Mouse (Mus musculus): Measurements from ENCODE around the gene Agbl1.
"Not testable (repeated sequence)": the region's sequence is repeated elsewhere in the genome, so short reads cannot be mapped to it uniquely, and the experiment has no call there.

Agbl1 gene

GRCm38 (mm10) chr7:76229311-76229937 is at the start of gene Agbl1:
Gene Agbl1, plus strand, starts transcription at chr7:76229887.
- no peak for DNase-seq (ENCODE audit: low spot score in 2 of 2)

- no peak for DNase-seq (ENCODE audit: low spot score in 2 of 2)
Measured at GRCm38 (mm10) chr7:76185005-76185658, 44.6 kb upstream of the Agbl1 start.

GRCm38 (mm10) chr7:76185681-76186121 is 44.0 kb upstream of the Agbl1 start:
- no peak for DNase-seq (ENCODE audit: low spot score in 2 of 2)

GRCm38 (mm10) chr7:76218546-76218945 is 11.1 kb upstream of the Agbl1 start:
- no peak for DNase-seq (ENCODE audit: low spot score in 2 of 2)

- no peak for DNase-seq (ENCODE audit: low spot score in 2 of 2)
Measured at GRCm38 (mm10) chr7:76219797-76220469, 9.8 kb upstream of the Agbl1 start.

- DNase-seq (ENCODE audit: low spot score in 2 of 2), result no peak
Measured at GRCm38 (mm10) chr7:76222691-76223090, 7.0 kb upstream of the Agbl1 start.

- no peak for DNase-seq (ENCODE audit: low spot score in 2 of 2)
Measured at GRCm38 (mm10) chr7:76228881-76229280, 806 bp upstream of the Agbl1 start.

GRCm38 (mm10) chr7:76234321-76234720 is 4.6 kb downstream of the Agbl1 start:
- no peak for DNase-seq (ENCODE audit: low spot score in 2 of 2)

GRCm38 (mm10) chr7:76237497-76237896 is 7.8 kb downstream of the Agbl1 start:
- no peak for DNase-seq (ENCODE audit: low spot score in 2 of 2)

- DNase-seq (ENCODE audit: low spot score in 2 of 2), result not testable (repeated sequence)
Measured at GRCm38 (mm10) chr7:76244839-76245238, 15.2 kb downstream of the Agbl1 start.

- DNase-seq (ENCODE audit: low spot score in 2 of 2), result no peak
Measured at GRCm38 (mm10) chr7:76275061-76275460, 45.4 kb downstream of the Agbl1 start.

GRCm38 (mm10) chr7:76282831-76283230 is 53.1 kb downstream of the Agbl1 start:
- no peak for DNase-seq (ENCODE audit: low spot score in 2 of 2)

GRCm38 (mm10) chr7:76287531-76287930 is 57.8 kb downstream of the Agbl1 start:
- no peak for DNase-seq (ENCODE audit: low spot score in 2 of 2)

GRCm38 (mm10) chr7:76321866-76322553 is 92.3 kb downstream of the Agbl1 start:
- no peak for DNase-seq (ENCODE audit: low spot score in 2 of 2)

- DNase-seq (ENCODE audit: low spot score in 2 of 2), result no peak
Measured at GRCm38 (mm10) chr7:76326091-76326490, 96.4 kb downstream of the Agbl1 start.

- DNase-seq (ENCODE audit: low spot score in 2 of 2), result no peak
Measured at GRCm38 (mm10) chr7:76339308-76339707, 109.6 kb downstream of the Agbl1 start.

- DNase-seq (ENCODE audit: low spot score in 2 of 2), result no peak
Measured at GRCm38 (mm10) chr7:76341601-76342000, 111.9 kb downstream of the Agbl1 start.

GRCm38 (mm10) chr7:76353469-76353868 is 123.8 kb downstream of the Agbl1 start:
- DNase-seq (ENCODE audit: low spot score in 2 of 2), result no peak

- DNase-seq (ENCODE audit: low spot score in 2 of 2), result no peak
Measured at GRCm38 (mm10) chr7:76354510-76354909, 124.8 kb downstream of the Agbl1 start.

- DNase-seq (ENCODE audit: low spot score in 2 of 2), result no peak
Measured at GRCm38 (mm10) chr7:76371269-76371668, 141.6 kb downstream of the Agbl1 start.

GRCm38 (mm10) chr7:76379493-76379892 is 149.8 kb downstream of the Agbl1 start:
- no peak for DNase-seq (ENCODE audit: low spot score in 2 of 2)

GRCm38 (mm10) chr7:76381986-76382385 is 152.3 kb downstream of the Agbl1 start:
- DNase-seq (ENCODE audit: low spot score in 2 of 2), result no peak
